Mouse (Mus musculus): ENCODE measurements around the gene Rpl23a.
"Not testable (repeated sequence)": the region's sequence is repeated elsewhere in the genome, so short reads cannot be mapped to it uniquely, and the experiment has no call there.

The Rpl23a gene

GRCm38 (mm10) chr11:78146707-78147543, 36.5 kb downstream of the Rpl23a start:
- no peak for DNase-seq (ENCODE audit: low spot score)

- no peak for DNase-seq (ENCODE audit: low spot score)
Observed at GRCm38 (mm10) chr11:78146168-78146567, 37.2 kb downstream of the Rpl23a start.

- DNase-seq (ENCODE audit: low spot score), result no peak
Observed at GRCm38 (mm10) chr11:78143520-78143919, 39.9 kb downstream of the Rpl23a start.

GRCm38 (mm10) chr11:78140665-78141064, 42.7 kb downstream of the Rpl23a start:
- no peak for DNase-seq (ENCODE audit: low spot score)

GRCm38 (mm10) chr11:78138023-78138422, 45.4 kb downstream of the Rpl23a start:
- no peak for DNase-seq (ENCODE audit: low spot score)

GRCm38 (mm10) chr11:78137584-78137983, 45.8 kb downstream of the Rpl23a start:
- DNase-seq (ENCODE audit: low spot score), result no peak

GRCm38 (mm10) chr11:78136132-78136531, 47.3 kb downstream of the Rpl23a start:
- no peak for DNase-seq (ENCODE audit: low spot score)

- not testable (repeated sequence) for DNase-seq (ENCODE audit: low spot score)
Observed at GRCm38 (mm10) chr11:78135314-78135713, 48.1 kb downstream of the Rpl23a start.

- DNase-seq (ENCODE audit: low spot score), result no peak
Observed at GRCm38 (mm10) chr11:78134344-78134743, 49.0 kb downstream of the Rpl23a start.

GRCm38 (mm10) chr11:78133915-78134314, 49.5 kb downstream of the Rpl23a start:
- DNase-seq (ENCODE audit: low spot score), result no peak
